Mouse (Mus musculus): ENCODE results near the gene Mreg. TPM values are rescaled to one million over a fixed set of nuclear protein-coding genes. Genes with fewer than 3 reads are reported as not detected.

Gene Mreg
- total RNA-seq (2014; rRNA removed) (19.5 and 27.9 TPM in 2 replicates), polyA plus RNA-seq (2012; rRNA removed) (43.1 and 56.6 TPM in 2 replicates)

DNA sequence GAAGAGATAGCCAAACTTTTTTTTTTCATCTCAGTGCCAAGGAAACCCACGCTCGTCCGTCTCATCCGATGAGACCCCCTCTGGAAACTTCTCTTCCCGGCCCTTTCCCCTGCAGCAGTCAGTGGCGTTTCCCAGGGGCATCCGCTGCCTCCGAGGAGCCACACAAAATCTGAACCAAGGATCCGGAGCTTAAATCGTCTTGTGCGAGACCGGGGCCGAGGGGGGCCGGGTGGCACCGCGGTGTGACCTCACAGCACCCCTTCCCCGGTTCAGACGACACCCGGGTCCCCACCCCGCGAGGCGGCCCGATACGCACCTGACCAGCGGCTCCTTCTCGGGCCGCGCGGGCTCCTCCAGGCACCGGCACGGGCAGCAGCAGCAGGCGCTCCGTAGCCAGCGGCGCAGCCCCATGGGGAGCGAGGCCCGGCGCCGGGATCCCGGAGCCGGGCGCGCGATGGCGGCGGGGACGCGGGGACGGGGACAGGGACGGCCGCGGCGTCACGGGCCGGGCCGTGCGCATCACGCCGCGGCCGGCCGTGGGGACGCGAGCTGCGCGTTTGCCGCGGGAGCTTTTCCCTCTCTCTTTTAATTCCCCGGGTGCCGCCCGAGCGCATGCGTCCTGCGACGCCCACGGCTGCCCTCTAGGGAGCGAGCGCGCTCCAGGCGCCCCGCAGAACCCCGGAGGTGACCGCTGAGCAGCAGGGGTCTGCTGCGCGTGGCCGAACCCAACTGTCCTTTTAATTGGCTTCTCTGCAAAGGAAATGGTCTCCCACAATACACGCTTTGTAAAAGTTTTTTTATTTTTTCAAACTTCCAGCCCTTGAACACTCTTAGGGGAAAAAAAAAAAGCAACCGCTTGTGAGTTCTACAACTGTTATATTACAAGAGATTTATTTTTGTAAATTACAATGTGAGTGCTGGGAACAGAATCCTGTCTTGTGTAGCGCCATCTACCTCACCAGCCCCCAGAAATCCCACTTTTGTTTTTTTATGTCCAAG lies at the start of gene Mreg:
Gene Mreg, minus strand, starts transcription at position 607 of the 999 bp plus-strand sequence.
- peak; percentile 58 for DNase-seq (ENCODE audit: extremely low read depth, low read depth, low spot score)
- under 1% methylated on average over 83 of the region's 89 CpGs for WGBS
- Histone ChIP-seq H3K4me3 (ENCODE audit: insufficient read depth, low read depth, low read length) (peak within 1 kb of the TSS; percentile 87), H3K27me3 (ENCODE audit: control insufficient read depth, insufficient read depth, low read length) (no peaks in the 10 kb centered on the region), H3K27ac (replicated peaks; ENCODE audit: insufficient read depth, low read depth, low read length) (peak within 1 kb of the TSS; percentile 88), H3K9ac (ENCODE audit: low read depth, low read length) (peak within 1 kb of the TSS; percentile 92), H3K79me2 (ENCODE audit: control insufficient read depth, insufficient read depth, low read length) (peaks cover 15% of the 10 kb centered on the region), H3K36me3 (ENCODE audit: control insufficient read depth, insufficient read depth, low read length) (no peaks in the 10 kb centered on the region), H3K4me1 (ENCODE audit: control insufficient read depth, insufficient read depth, low read length) (no peaks in the 10 kb centered on the region; the same call in 1 of the 2 replicates)
- TF ChIP-seq POLR2A (IDR thresholded peaks at IDR 0.05; ENCODE audit: extremely low read depth, insufficient read depth, low read length) (peak; percentile 77), CTCF (IDR thresholded peaks at IDR 0.05; ENCODE audit: low read depth, low read length) (peak; percentile 66)

DNA sequence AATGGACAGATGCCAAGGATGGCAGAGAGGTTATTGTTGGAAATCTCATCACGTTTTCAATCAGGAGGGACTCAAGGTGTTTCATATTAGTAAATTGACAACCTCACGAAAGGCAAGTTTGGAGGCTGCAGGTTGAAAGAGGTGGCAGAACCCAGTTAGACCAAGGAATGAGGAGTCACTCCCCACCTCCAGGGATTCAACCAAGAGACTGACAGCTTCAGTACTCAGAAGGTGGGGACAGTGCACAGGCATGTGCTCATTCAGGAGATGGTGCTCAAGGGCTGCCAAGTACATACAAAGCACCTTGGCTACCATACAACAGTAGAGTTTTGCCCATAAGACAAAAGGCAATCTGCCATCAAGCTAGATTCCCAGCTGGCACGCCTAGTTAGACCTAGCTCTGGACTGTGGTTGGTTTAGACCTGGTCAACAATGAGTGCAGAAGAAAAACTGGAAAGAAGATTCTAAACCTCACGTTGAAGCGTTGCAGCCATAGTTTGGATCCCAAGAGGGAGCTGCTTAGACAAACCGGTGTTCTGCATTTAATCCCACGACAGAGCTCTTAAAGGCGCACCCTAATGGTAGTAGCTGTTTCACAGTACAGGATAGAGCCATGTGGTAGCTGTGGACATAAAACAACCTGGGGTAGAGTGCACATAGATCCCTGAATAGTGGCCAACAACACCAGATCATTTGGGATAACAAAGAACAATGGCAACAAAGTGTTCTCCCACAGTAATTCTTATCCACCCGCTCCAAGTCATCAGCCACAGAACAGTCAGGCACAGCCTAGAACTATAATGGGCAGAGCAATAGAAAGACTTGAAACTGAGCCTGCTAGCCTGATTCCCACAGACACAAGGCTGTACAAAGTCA lies 44.5 kb upstream of the Mreg start:
- TF ChIP-seq POLR2A (IDR thresholded peaks at IDR 0.05; ENCODE audit: extremely low read depth, insufficient read depth, low read length) (no peak), CTCF (IDR thresholded peaks at IDR 0.05; ENCODE audit: low read depth, low read length) (no peak)
- peak; percentile 20 for DNase-seq (ENCODE audit: extremely low read depth, low read depth, low spot score)
- peaks cover 25% of the 10 kb centered on the region for H3K36me3 ChIP-seq (ENCODE audit: control insufficient read depth, insufficient read depth, low read length)
- no peaks in the 10 kb centered on the region; the same call in 1 of the 2 replicates for H3K4me1 ChIP-seq (ENCODE audit: control insufficient read depth, insufficient read depth, low read length)
- no peaks in the 10 kb centered on the region for H3K79me2 ChIP-seq (ENCODE audit: control insufficient read depth, insufficient read depth, low read length)
- no peak overlapping the region for H3K27ac ChIP-seq (replicated peaks; ENCODE audit: insufficient read depth, low read depth, low read length)
- H3K9ac ChIP-seq (ENCODE audit: low read depth, low read length) = no peak overlapping the region
- WGBS = 85% methylated on average over 9 of the region's 9 CpGs
- no peaks in the 10 kb centered on the region for H3K27me3 ChIP-seq (ENCODE audit: control insufficient read depth, insufficient read depth, low read length)
- H3K4me3 ChIP-seq (ENCODE audit: insufficient read depth, low read depth, low read length) = no peak overlapping the region

- H3K9ac ChIP-seq (ENCODE audit: low read depth, low read length) = no peak overlapping the region
- H3K4me1 ChIP-seq (ENCODE audit: control insufficient read depth, insufficient read depth, low read length) = no peaks in the 10 kb centered on the region; the same call in 1 of the 2 replicates
- DNase-seq (ENCODE audit: extremely low read depth, low read depth, low spot score) = no peak
- H3K4me3 ChIP-seq (ENCODE audit: insufficient read depth, low read depth, low read length) = no peak overlapping the region
- H3K36me3 ChIP-seq (ENCODE audit: control insufficient read depth, insufficient read depth, low read length) = peaks cover 18% of the 10 kb centered on the region
- H3K27me3 ChIP-seq (ENCODE audit: control insufficient read depth, insufficient read depth, low read length) = no peaks in the 10 kb centered on the region
- H3K79me2 ChIP-seq (ENCODE audit: control insufficient read depth, insufficient read depth, low read length) = no peaks in the 10 kb centered on the region
- WGBS = 67% methylated on average over 11 of the region's 11 CpGs
- no peak overlapping the region for H3K27ac ChIP-seq (replicated peaks; ENCODE audit: insufficient read depth, low read depth, low read length)
- no peak for TF ChIP-seq POLR2A (IDR thresholded peaks at IDR 0.05; ENCODE audit: extremely low read depth, insufficient read depth, low read length)
- TF ChIP-seq CTCF (IDR thresholded peaks at IDR 0.05; ENCODE audit: low read depth, low read length) = no peak
These were observed 43.7 kb upstream of the Mreg start for GRCm38 (mm10) chr1:72255854-72256175.

DNA sequence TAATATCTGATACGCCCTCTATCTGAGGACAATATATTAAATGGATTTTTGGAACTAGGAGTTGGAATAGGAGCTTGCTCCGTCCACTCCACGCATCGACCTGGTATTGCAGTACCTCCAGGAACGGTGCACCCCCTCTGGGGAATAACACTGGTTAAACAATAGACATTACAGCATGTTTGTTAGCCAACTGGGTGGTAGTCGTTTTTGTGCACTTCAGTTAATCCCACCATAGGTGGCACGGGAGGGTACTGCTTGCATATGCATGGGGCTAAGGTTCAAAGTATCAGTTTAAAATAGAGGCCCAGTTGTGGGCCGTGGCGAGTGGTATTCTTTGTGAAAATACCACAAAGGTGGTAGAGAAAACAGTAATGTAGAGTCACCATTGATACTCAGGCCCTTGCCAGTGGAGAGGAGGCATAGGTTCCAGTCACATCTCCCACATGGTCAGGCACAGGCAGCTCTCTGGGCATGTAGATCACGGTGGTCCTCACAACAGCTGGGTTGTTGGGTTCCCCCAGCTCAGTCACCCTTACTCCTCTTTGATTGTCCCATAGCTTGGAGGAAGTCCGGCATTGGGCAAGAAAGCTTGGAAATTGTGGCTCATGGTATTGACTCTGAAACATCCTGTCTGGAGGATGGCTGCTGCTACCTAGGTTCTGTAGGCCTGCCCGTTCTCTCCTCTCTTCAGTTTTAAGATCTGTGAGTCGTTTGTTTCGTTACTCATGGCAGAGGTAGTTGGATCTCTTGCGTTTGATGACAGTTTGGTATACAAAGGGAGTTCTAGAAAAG lies 43.2 kb upstream of the Mreg start:
- Histone ChIP-seq H3K27ac (replicated peaks; ENCODE audit: insufficient read depth, low read depth, low read length) (0 out of 2 replicates have a peak overlapping the region, but pooled peaks have one; percentile 0), H3K4me3 (ENCODE audit: insufficient read depth, low read depth, low read length) (no peak overlapping the region), H3K36me3 (ENCODE audit: control insufficient read depth, insufficient read depth, low read length) (peaks cover 14% of the 10 kb centered on the region), H3K9ac (ENCODE audit: low read depth, low read length) (no peak overlapping the region), H3K4me1 (ENCODE audit: control insufficient read depth, insufficient read depth, low read length) (no peaks in the 10 kb centered on the region; the same call in 1 of the 2 replicates), H3K79me2 (ENCODE audit: control insufficient read depth, insufficient read depth, low read length) (no peaks in the 10 kb centered on the region), H3K27me3 (ENCODE audit: control insufficient read depth, insufficient read depth, low read length) (no peaks in the 10 kb centered on the region)
- 12% methylated on average over 15 of the region's 15 CpGs for WGBS
- TF ChIP-seq POLR2A (IDR thresholded peaks at IDR 0.05; ENCODE audit: extremely low read depth, insufficient read depth, low read length) (peak; percentile 21; the same call in 1 of the 2 replicates), CTCF (IDR thresholded peaks at IDR 0.05; ENCODE audit: low read depth, low read length) (no peak)
- peak; percentile 89 for DNase-seq (ENCODE audit: extremely low read depth, low read depth, low spot score)

DNA sequence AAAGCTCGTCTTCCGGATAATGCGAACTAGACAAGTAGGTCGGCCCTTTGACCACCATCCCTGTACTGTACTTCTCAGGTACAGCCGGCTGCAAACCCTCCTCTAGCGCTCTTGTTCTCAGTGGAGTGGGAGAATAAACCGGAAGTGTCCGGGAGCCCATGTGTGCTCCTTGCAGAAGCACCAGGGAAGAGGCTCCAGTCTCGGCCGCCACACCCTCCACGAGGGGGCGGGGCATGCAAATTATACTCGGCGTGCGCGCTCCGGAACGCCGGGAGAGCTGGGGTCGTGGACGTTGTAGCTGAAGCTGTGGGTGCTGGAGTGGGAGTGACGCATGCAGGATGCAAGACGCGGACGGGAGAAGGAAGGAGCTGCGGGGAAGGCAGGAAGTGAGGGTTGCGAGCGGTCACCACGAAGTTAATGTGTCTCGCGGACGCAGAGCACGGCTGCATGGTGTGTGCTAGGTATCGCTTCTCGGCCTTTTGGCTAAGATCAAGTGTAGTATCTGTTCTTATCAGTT lies 42.5 kb upstream of the Mreg start:
- no peaks in the 10 kb centered on the region for H3K27me3 ChIP-seq (ENCODE audit: control insufficient read depth, insufficient read depth, low read length)
- TF ChIP-seq POLR2A (IDR thresholded peaks at IDR 0.05; ENCODE audit: extremely low read depth, insufficient read depth, low read length) (peak; percentile 79; the same call in 1 of the 2 replicates), CTCF (IDR thresholded peaks at IDR 0.05; ENCODE audit: low read depth, low read length) (no peak)
- peak; percentile 70 for DNase-seq (ENCODE audit: extremely low read depth, low read depth, low spot score)
- peak overlapping the region; percentile 61 for H3K4me3 ChIP-seq (ENCODE audit: insufficient read depth, low read depth, low read length)
- WGBS = 2% methylated on average over 35 of the region's 35 CpGs
- peaks cover 9% of the 10 kb centered on the region for H3K36me3 ChIP-seq (ENCODE audit: control insufficient read depth, insufficient read depth, low read length)
- no peaks in the 10 kb centered on the region for H3K79me2 ChIP-seq (ENCODE audit: control insufficient read depth, insufficient read depth, low read length)
- no peaks in the 10 kb centered on the region; the same call in 1 of the 2 replicates for H3K4me1 ChIP-seq (ENCODE audit: control insufficient read depth, insufficient read depth, low read length)
- peak overlapping the region; percentile 78 for H3K9ac ChIP-seq (ENCODE audit: low read depth, low read length)
- peak overlapping the region; percentile 43 for H3K27ac ChIP-seq (replicated peaks; ENCODE audit: insufficient read depth, low read depth, low read length)

Data from liver, adult 2 months (tissue).